Mouse (Mus musculus): ENCODE measurements around the gene Fam129b.

Fam129b gene

DNA sequence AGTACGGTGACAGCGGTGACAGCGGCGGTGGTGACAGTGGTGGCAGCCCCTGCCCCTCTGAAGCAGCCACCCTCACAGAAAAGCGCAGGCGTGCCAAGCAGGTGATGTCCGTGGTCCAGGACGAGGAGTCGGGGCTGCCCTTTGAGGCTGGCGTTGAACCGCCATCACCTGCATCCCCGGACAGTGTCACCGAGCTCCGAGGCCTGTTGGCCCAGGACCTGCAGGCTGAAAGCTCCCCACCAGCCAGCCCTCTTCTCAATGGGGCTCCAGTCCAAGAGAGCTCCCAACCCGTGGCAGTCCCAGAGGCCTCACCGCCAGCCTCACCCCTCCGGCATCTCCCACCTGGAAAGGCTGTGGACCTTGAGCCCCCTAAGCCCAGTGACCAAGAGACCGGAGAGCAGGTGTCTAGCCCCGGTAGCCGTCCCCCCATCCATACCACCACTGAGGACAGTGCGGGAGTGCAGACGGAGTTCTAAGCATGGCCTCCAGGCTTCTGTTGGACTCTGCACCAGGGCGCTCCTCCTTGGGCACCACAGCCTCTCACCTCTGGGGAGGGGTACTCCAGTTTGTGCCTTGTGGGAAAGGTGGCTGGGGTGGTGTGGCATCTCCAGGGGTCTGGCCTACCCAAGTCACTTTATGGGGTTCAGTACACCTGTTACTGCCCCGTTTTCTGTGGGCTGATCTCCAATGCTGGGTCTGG lies 47.8 kb downstream of the Fam129b start:
- TF ChIP-seq GATA4 (IDR thresholded peaks at IDR 0.05; ENCODE audit: insufficient replicate concordance, low read length) = no peak

DNA sequence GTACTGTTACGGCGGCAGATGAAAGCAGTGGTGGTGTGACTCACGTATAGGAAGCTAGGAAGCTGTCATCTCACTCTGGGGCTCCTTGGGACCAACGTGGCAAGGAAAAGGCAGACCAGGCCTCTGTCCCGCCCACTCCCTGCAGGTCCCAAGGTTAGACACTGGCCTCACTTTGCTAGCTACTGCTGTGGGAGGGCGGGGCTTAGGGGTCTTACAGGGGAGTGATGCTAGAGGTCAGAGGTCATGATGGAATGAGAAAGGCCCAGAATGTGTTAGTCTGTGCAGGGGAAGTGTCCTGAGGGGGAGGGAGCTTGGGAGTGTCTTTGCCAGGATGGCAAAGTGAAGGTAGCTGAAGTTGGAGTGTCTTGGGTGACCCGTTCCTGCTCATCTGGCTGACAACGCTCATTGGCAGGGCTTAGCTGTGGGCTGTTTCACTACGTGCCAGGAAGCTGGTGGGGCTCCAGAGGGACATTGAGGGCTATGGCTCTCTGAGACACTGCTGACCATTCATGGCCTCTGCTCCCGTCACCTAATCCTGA lies 48.5 kb downstream of the Fam129b start:
- no peak for TF ChIP-seq GATA4 (IDR thresholded peaks at IDR 0.05; ENCODE audit: insufficient replicate concordance, low read length)

DNA sequence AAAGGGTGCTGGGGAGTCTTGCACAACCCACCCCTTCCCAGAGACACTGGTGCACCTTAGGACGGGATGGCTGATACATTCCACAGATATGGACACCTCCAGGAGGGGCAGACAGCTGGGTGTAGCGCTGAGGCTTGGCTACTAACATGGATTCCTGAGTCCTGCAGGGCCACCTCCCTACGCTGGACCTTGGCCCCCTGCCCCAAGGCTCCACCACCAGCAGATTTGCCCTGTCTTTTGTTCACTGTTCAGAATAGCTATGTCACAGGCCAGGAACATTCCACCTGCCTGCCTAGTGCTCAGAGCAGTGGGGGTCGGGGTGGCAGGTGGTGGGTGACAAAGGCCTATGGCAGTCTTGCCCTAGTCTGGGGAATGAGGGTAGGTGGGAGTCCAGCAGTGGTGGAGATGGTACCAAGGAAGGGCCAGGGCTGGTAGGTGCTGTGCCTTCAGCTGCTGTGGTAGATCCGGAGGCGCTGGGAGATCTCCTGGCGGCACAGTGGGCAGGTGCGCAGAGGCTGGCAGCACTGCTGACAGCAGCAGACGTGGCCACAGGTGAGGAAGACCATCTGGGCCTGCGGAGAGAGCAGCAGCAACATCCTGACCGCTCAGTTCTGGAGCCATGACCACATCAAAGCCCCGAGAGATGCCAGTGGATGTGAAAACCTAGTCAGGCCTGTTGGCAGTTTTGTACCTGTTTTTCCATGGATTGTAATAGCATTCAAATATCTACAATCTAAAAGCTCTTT lies 50.6 kb downstream of the Fam129b start:
- no peak for TF ChIP-seq GATA4 (IDR thresholded peaks at IDR 0.05; ENCODE audit: insufficient replicate concordance, low read length)

DNA sequence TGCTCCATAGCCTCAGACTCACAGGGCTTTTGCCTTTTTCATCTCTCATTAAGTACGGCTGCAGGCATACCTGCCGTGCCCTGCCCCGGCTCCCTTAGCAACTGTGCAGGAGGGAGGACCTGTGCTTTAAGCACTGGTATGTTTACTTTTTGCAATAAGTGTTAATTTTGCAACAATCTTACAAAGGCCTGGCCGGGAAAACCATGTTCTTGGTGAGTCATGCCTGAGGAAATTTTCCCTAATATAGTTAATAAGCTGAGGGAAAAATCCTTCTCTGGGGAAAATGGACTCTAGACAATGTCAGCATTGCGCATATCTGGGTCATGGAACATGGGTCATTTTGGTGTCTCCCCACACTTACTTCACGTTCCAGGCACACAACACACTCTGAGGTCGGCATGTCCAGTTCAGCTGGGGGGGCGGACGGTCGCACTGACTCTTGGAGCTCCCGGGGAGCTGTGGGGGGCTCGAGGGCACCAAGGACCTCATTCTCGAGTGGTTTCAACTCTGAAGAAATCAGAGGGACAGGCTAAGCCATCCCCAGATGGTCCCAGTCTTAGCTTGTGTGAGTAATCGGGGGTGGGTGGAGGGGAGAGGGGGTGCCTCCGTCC lies 51.8 kb downstream of the Fam129b start:
- TF ChIP-seq GATA4 (IDR thresholded peaks at IDR 0.05; ENCODE audit: insufficient replicate concordance, low read length) = no peak

DNA sequence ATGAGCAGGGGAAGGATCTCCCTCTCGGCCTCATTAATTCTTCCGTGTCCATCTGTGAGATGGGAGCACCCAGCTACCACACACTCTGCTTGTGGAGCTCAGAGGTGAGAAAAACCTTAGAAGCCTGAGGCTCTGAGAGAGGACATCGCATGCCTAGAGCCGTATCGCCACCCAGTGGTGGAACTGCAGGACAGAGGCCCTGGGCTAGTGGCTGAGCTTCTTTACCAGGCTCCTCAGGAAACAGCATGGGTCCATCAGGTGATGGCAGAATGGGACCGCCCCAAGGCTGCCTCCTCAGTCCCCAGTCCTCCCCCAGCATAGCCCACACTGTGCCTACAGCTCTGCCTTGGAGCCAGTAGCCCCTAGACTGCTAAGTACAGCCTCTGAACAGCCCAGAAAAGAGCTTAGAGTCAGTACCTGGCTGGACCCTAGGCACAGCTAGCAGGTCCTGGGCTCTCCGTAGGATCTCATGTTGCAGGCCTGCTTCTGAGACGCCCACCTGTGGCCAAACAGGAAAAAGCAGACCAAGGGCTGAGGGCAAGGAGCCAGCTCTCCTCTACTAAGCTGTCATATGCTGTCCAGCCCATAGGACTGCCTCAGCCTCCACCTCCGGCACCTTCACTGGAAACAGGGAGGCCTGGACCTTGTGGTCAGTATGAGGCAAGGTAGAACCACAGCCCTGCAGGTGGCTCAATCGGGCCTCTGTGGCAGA lies 52.5 kb downstream of the Fam129b start:
- TF ChIP-seq GATA4 (IDR thresholded peaks at IDR 0.05; ENCODE audit: insufficient replicate concordance, low read length) = no peak

DNA sequence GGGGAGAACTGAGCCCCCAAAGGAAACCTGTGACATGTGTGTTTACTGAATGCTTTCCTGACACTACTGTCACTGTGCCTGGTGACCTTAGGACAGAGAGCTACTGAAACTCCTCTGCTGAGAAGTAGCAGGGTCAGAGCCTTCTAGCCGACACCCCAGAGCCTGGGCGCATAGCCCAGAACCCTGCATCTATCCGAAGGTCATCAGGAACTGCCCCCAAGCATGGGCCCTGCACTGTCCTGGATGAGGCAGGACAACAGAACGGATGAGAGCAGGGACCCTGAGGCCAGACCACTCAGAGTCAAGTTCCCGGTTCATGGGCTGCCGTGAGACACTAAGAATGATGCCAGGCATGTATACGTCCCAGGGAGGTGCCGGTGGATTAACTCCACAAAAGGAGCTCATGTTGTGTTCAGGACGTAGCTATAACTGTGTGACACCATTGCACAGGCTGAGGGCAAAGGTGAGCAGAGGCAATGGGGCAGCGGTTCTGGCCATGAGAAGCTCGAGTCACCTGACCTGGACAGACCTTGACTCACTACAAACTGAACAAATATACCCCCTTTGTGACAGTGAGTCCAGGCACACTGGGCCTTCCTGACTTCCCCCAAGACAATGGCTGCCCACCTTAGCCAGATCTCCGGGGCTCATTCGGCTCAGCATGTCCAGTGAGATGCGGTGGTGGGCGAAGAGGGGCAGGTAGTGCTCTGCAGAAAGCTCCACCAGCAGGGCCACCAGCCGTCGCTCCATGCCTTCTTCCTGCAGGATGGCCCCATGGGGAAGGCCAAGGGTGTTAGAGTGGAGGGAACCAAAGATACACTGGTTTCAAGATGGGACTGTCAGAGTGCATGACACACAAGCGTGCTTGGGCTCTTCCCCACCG lies 53.3 kb downstream of the Fam129b start:
- TF ChIP-seq GATA4 (IDR thresholded peaks at IDR 0.05; ENCODE audit: insufficient replicate concordance, low read length) = no peak

DNA sequence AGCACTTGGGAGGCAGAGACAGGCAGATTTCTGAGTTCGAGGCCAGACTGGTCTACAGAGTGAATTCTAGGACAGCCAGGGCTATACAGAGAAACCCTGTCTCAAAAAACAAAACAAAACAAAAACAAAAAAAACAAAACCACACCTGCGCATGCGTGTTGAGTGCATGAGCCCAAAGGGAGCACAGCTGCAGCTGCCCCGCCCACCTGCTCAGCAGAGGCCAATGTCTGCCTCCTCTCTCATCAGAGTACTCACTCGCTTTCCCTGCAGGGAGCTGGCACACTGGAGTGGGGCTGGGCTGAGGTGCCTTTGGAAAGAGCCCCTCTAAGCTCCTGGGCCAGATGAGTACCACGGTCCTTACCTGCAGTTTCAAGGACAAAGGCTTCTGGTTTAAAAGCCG lies 55.8 kb downstream of the Fam129b start:
- no peak for TF ChIP-seq GATA4 (IDR thresholded peaks at IDR 0.05; ENCODE audit: insufficient replicate concordance, low read length)

DNA sequence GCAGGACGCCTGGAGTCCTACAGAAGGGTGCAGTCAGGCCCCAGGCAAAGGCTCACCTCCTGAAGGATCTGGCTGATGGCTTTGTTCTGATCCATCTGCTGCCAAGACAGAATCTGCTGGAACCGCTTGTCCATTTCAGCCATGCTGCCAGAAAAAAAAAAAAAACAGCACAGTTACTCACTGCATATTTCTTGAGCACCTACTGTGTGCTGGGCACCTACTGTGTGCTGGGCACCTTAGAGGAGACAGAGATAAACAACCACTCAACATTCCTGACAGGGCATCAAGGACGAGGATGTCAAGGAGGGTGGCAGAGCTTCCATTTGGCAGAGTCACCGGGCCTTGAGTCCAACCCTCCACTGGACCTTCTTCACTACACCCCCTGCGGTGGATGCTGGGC lies 62.8 kb downstream of the Fam129b start:
- no peak for TF ChIP-seq GATA4 (IDR thresholded peaks at IDR 0.05; ENCODE audit: insufficient replicate concordance, low read length)

DNA sequence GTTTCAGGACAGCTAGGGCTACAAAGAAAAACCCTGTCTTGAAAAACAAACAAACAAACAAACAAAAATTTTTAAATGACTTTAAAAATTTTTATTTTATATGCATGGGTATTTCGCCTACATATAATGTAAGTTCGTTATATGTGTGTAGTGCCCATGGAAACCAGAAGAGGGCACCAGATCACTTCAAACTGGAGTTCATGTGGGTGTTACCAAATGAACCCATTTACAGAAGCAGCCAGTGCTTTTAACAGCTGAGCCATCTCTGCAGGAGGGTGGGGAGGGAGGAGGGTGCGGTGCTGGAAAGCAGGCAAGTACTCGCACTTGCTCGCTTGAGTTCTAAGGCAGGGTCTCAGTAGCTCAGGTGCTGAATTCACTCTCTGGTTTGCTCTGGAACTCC lies 63.5 kb downstream of the Fam129b start:
- no peak for TF ChIP-seq GATA4 (IDR thresholded peaks at IDR 0.05; ENCODE audit: insufficient replicate concordance, low read length)

DNA sequence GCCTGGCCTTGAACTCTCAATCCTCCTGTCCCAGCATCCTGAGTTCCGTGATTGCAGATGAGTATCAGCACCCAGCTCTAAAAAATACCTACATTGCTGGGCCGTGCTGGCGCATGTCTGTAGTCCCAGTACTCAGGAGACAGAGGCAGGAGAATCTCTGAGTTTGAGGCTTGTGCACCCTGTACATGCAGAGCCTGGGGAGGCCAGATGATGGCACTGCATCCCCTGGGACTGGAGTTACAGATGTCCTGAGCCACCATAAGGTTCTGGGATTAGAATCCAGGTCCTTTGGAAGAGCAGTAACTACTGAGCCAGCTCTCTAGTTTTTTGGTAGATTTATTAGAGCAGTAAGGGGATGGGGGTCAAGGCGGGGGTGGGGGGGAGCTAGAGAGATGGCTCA lies 64.6 kb downstream of the Fam129b start:
- no peak for TF ChIP-seq GATA4 (IDR thresholded peaks at IDR 0.05; ENCODE audit: insufficient replicate concordance, low read length)

DNA sequence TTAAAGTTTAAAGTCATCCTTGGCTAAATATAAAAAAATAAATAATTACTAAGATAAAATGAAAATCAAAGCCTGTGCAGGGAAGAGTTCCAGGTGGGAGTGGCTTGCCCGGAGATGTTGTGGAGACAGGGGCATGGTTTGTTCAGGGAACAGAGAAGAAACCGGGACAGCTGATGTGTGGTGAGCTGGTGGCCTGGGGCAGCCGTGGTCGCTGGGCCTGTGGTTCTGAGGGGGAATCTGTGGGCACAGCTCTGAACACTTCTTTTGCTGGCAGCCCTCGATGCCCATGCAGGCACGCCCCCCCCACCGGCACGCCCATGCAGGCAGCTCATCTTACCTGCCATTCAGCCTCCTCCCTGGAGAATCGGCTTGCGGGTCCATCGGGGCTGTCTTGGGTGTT lies 71.5 kb downstream of the Fam129b start:
- TF ChIP-seq GATA4 (IDR thresholded peaks at IDR 0.05; ENCODE audit: insufficient replicate concordance, low read length) = no peak

DNA sequence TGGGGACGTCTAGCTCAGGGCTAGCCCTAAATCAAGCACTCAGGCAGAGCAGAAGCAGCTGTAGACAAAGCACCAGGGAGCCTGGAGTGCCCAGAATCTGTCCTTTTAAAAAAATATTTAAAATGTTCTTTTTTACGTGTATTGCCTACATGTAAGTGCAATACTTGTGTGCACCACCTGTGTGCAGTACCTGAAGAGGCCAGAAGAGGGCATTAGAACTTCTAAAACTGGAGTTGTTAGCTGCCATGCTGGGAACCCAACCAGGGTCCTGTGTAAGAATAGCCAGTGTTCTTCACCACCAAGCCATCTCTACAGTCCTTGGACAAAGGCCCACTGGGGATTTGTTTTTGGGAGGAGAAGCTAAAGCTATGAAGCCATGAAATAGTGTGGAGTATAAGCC lies 78.7 kb downstream of the Fam129b start:
- TF ChIP-seq GATA4 (IDR thresholded peaks at IDR 0.05; ENCODE audit: insufficient replicate concordance, low read length) = no peak

DNA sequence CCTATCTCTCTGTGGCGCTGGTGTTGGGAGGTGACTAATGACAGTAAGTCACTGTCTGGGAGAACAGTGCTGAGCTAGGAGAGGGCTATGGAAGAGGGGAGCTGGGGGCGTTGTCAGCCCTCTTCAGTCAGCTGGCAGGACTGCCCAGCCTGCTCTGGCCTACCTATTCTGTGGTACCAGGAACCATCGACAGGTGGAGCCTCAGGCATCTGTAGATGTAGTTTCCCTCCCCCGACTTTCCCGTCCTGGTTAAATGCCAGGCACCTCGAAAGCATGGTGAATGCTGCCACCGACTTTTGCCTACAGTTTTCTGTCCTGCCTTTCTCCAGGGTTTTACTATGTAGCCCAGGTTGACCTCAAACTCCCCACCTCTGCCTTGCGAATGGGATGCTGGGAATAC lies 81.4 kb downstream of the Fam129b start:
- TF ChIP-seq GATA4 (IDR thresholded peaks at IDR 0.05; ENCODE audit: insufficient replicate concordance, low read length) = no peak

DNA sequence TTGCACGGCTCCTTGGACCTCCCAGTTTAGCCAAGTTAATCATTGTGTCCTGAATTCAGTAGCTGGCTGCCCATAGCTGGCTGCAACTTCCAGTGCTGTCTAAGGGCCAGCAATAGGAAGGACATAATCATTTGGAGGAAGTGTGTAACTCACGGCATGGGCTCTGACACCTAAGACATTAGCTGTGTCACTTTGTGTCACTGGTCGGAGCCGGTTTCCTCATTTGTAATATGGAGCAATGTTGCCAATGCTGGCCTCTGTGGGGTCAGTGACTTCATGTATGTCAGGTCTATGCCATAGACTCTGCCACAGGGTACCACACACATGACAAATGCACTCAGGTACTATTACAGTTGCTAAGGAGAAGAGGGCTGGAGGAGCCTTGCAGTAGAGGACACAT lies 84.4 kb downstream of the Fam129b start:
- no peak for TF ChIP-seq GATA4 (IDR thresholded peaks at IDR 0.05; ENCODE audit: insufficient replicate concordance, low read length)
